Mouse (Mus musculus) liver, postnatal 0 days (tissue): ENCODE results near the gene Bbx. TPM values are rescaled to one million over a fixed set of nuclear protein-coding genes. Genes with fewer than 3 reads are reported as not detected.

Experiments used
- ATAC-seq: fragments of 200-750 bp; cut with Nextera tagmentation; 2 replicates; pipeline ENCODE4 v1.8.0; 2017; ENCODE audit warnings: mild to moderate bottlenecking, moderate library complexity
- DNase-seq: peaks from one replicate; pipeline ENCODE4 v3.0.0-alpha.2; 2016
- H3K27ac ChIP-seq: fragments of 300-500 bp; sonication (generic); 2 replicates; pipeline ENCODE4 v1.5.1; 2014; ENCODE audit warnings: antibody characterized with exemption, moderate library complexity, mild to moderate bottlenecking, low read depth
- H3K27me3 ChIP-seq: fragments of 300-500 bp; sonication (generic); 2 replicates; pipeline ENCODE4 v1.6.1; 2014; ENCODE audit warnings: low read length, control low read depth, mixed read lengths; ENCODE audit not compliant: insufficient read depth
- H3K36me3 ChIP-seq: fragments of 300-500 bp; sonication (generic); replicated peaks from 2 replicates; pipeline ENCODE4 v1.6.1; 2014; ENCODE audit warnings: mild to moderate bottlenecking, control low read depth, low read length, moderate library complexity, mixed read lengths; ENCODE audit not compliant: insufficient read depth
- H3K4me1 ChIP-seq: fragments of 300-500 bp; sonication (generic); 2 replicates; pipeline ENCODE4 v1.6.1; 2014; ENCODE audit warnings: antibody characterized with exemption, mild to moderate bottlenecking, control low read depth; ENCODE audit not compliant: insufficient read depth
- H3K4me2 ChIP-seq: fragments of 300-500 bp; sonication (generic); 2 replicates; pipeline ENCODE4 v1.6.1; 2014; ENCODE audit warnings: low read depth, mild to moderate bottlenecking, low read length, moderate library complexity, mixed read lengths
- H3K4me3 ChIP-seq: fragments of 300-500 bp; sonication (generic); 2 replicates; pipeline ENCODE4 v1.5.1; 2014; ENCODE audit warnings: low read depth, low read length
- H3K9ac ChIP-seq: fragments of 300-500 bp; sonication (generic); replicated peaks from 2 replicates; pipeline ENCODE4 v1.6.1; 2014; ENCODE audit warnings: mild to moderate bottlenecking, moderate library complexity
- H3K9me3 ChIP-seq: fragments of 300-500 bp; sonication (generic); 2 replicates; pipeline ENCODE4 v1.6.1; 2016; ENCODE audit warnings: mild to moderate bottlenecking, control low read depth, low read length, mixed read lengths
- CTCF ChIP-seq: sonication (generic); IDR thresholded peaks from 2 replicates; pipeline ENCODE4 v1.5.1; 2016; ENCODE audit warnings: antibody characterized with exemption, low read depth
- EP300 ChIP-seq: IDR thresholded peaks from 2 replicates; pipeline ENCODE4 v1.6.1; 2016; ENCODE audit warnings: antibody characterized with exemption, low read depth, mild to moderate bottlenecking
- WGBS: fragments of 180-500 bp; shearing (Covaris S2); extraction: QIAGEN DNeasy Blood & Tissue Kit; methylation state at CpG from one replicate; pipeline ENCODE4 v1.1.7; 2014; ENCODE audit not compliant: insufficient replicate concordance; 5-methylcytosine and 5-hydroxymethylcytosine counted together
- polyA plus RNA-seq: library from polyadenylated mRNA; unstranded; fragments of >200 nt; fragmentation: Nextera tagmentation; extraction: Ambion mirVana; gene quantifications from 2 replicates; pipeline ENCODE4 v1.2.1, GENCODE M21; 2015

Bbx gene
- polyA plus RNA-seq, 1 experiment from 2014 or later: 7.9 TPM

DNA sequence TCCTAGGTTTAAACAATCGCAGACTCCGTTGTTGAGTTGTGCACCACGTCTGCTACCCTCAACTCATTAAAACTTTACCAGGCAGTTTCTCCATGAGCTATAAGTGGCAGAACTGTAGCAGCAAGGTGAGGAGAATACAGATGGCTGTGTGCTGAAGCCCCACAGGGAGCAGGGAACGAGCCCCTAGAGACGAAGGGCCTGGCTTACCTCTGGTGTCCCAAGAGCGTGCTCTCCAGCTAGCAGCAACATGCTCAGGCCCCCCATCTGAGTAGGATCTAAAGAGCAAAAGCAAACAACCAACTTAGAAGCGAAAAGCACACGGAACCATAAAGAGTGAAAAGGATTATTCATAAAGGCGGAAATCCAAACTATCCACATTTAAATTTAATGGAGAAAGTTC, 170.0 kb downstream of the Bbx start:
- ATAC-seq: no peak
- H3K27ac ChIP-seq: no peak overlapping the region
- TF ChIP-seq EP300: no peak
- no peak for DNase-seq
- WGBS: 91% methylated on average over 9 of the region's 9 CpGs
- H3K4me1 ChIP-seq: no peaks in the 10 kb centered on the region
- H3K9ac ChIP-seq: no peak overlapping the region
- H3K27me3 ChIP-seq: no peaks in the 10 kb centered on the region
- no peaks in the 10 kb centered on the region for H3K9me3 ChIP-seq
- peaks cover 10% of the 10 kb centered on the region for H3K36me3 ChIP-seq
- H3K4me3 ChIP-seq: no peak overlapping the region
- no peak overlapping the region for H3K4me2 ChIP-seq

DNA sequence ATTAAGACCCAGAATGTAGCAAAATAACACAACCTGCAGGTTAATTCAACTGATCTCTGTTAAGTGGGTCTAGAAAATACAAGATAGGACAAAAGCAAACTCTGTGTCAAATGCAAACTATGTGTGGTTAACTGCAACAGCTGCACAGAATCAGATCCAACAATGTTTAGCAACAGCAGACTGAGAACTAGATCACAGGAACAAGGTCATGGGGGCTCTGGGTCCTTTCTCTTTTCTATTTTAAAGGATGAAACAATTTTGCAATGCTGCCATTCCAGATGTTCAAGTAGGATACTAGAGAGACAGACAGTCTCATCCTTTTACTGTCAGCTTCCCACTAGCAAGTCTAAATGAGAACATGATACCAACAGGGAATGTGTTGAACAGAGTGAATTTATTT, 170.4 kb downstream of the Bbx start:
- peaks cover 10% of the 10 kb centered on the region for H3K36me3 ChIP-seq
- H3K27ac ChIP-seq: no peak overlapping the region
- no peak for TF ChIP-seq CTCF
- no peak for TF ChIP-seq EP300
- ATAC-seq (no peak), DNase-seq (no peak)
- H3K9ac ChIP-seq: no peak overlapping the region
- no peak overlapping the region for H3K4me2 ChIP-seq
- H3K9me3 ChIP-seq: no peaks in the 10 kb centered on the region
- H3K4me1 ChIP-seq: no peaks in the 10 kb centered on the region
- H3K4me3 ChIP-seq: no peak overlapping the region
- no peaks in the 10 kb centered on the region for H3K27me3 ChIP-seq

DNA sequence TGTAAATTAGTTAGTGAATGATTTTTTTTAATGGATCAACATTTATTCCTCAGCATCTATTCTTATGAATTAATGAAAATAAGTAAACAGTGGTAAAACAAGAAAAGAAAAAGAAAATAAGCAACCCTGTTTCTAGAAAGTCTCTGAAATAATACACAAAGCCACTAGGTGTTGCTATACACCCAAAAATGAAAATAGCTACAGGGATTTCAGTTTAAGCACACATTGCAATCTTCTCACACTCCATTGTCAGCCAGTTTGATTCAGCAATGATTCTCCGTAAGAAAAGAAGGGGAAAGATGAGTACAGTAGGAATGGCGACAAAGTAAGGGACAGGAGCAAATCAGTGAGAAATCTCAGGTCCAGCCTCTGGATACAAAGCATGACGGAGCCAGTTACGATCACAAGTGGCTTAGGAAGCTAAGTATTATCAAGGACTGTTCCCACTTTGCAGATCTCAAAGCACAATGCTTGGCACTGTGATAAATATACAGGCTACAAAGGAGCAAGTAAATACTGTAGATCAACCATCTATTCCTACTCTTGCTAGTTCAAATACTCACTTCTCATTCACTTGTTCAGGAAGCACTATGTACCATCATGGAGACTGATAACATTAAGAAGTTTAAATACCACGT, 177.5 kb downstream of the Bbx start:
- no peak overlapping the region for H3K4me2 ChIP-seq
- no peaks in the 10 kb centered on the region for H3K4me1 ChIP-seq
- no peak for TF ChIP-seq EP300
- TF ChIP-seq CTCF: peak; percentile 57
- H3K36me3 ChIP-seq: no peaks in the 10 kb centered on the region
- H3K27me3 ChIP-seq: no peaks in the 10 kb centered on the region
- H3K9me3 ChIP-seq: no peaks in the 10 kb centered on the region
- no peak overlapping the region for H3K9ac ChIP-seq
- 67% methylated on average over 5 of the region's 5 CpGs for WGBS
- no peak overlapping the region for H3K27ac ChIP-seq
- no peak overlapping the region for H3K4me3 ChIP-seq
- ATAC-seq (no peak), DNase-seq (no peak)

DNA sequence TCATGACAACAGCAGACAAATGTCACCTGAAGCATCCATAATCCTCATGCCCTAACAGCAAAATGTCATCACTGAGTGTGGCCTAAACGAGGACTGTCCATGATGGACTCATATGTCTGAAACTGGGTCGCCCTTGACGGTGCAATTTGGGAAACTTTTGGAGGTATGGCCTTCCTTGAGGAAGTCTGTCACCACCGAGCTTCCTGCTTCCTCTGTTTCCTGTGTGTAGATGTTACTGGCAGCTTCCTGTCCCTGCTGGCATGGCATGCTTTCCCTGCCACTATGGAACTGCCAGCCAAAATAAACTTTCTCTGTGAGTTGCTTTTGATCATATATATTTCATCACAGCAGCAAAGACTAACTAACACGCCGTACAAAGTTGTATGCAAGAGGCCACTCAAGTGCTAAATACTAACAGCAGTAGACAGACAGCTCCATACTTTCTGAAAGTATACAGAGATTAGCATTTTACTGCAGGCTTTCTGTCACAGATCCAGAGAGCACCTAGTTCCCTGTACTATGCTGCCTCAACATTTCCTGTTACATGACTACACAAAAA, 180.7 kb downstream of the Bbx start:
- TF ChIP-seq CTCF: no peak
- TF ChIP-seq EP300: no peak
- 56% methylated on average over 6 of the region's 6 CpGs for WGBS
- DNase-seq (no peak), ATAC-seq (no peak)
- no peaks in the 10 kb centered on the region for H3K4me1 ChIP-seq
- H3K36me3 ChIP-seq: no peaks in the 10 kb centered on the region; the same call in none of the 2 replicates
- H3K27me3 ChIP-seq: no peaks in the 10 kb centered on the region
- no peak overlapping the region for H3K9ac ChIP-seq
- H3K9me3 ChIP-seq: no peaks in the 10 kb centered on the region
- no peak overlapping the region for H3K4me3 ChIP-seq
- no peak overlapping the region for H3K27ac ChIP-seq
- H3K4me2 ChIP-seq: no peak overlapping the region

DNA sequence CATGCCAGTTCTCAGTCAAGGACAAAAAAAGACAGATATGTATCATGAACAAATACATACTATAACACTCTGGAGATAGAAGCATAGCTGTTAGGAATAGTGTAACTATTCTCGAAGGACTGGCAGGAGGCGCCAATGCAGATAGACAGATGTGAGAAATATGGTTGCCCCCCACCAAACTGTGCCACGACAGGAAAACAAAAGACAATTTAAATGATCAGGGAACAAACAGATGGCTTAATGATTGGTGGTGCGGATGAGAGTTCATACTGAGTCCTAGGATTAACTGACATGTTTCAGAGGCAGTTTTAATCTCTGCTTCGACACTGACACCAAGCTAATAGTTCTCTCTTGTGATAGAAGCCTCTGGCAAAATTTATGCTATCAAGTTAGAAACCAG, 181.7 kb downstream of the Bbx start:
- ATAC-seq (no peak), DNase-seq (no peak)
- no peak overlapping the region for H3K27ac ChIP-seq
- H3K4me1 ChIP-seq: no peaks in the 10 kb centered on the region
- H3K36me3 ChIP-seq: no peaks in the 10 kb centered on the region; the same call in none of the 2 replicates
- H3K4me3 ChIP-seq: no peak overlapping the region
- no peak for TF ChIP-seq CTCF
- TF ChIP-seq EP300: no peak
- no peaks in the 10 kb centered on the region for H3K9me3 ChIP-seq
- H3K27me3 ChIP-seq: no peaks in the 10 kb centered on the region
- H3K4me2 ChIP-seq: no peak overlapping the region
- H3K9ac ChIP-seq: no peak overlapping the region
- 76% methylated on average over 5 of the region's 5 CpGs for WGBS

DNA sequence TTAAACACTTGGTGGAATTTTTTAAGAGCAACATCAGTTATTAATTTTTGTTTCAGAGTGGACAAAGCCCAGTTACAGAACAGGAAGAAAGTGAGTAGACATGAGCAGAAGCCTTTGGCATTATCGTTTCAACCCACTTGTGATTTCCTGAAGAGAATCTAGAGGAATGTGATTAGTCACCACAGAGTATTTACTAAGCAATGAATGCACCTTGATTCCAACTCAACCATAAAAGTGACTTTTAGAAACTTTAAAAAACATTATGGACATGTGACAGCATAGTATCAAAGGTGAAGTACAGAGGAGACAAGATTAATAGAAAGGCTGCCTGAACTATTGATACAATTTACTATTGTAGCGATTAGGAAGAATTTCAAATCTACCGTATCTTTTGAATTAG, 183.2 kb downstream of the Bbx start:
- no peak for ATAC-seq

More for the DNA sequence above, 183.2 kb downstream of the Bbx start:
- Histone ChIP-seq H3K4me1 (no peaks in the 10 kb centered on the region), H3K4me2 (no peak overlapping the region), H3K4me3 (no peak overlapping the region), H3K36me3 (no peaks in the 10 kb centered on the region; the same call in none of the 2 replicates), H3K27me3 (no peaks in the 10 kb centered on the region), H3K9ac (no peak overlapping the region), H3K9me3 (no peaks in the 10 kb centered on the region), H3K27ac (no peak overlapping the region)
- TF ChIP-seq CTCF (no peak), EP300 (no peak)
- no peak for DNase-seq
- 83% methylated on average over 3 of the region's 3 CpGs for WGBS
